Mouse (Mus musculus): ENCODE results near the gene Hrh1. TPM values are rescaled to one million over a fixed set of nuclear protein-coding genes. Genes with fewer than 3 reads are reported as not detected.

Hrh1 gene
- polyA plus RNA-seq, 1 experiment from 2014 or later = not detected

GRCm38 (mm10) chr6:114444976-114445375, 47.2 kb downstream of the Hrh1 start:
- Histone ChIP-seq H3K9ac (replicated peaks) (no peak overlapping the region), H3K27me3 (ENCODE audit: insufficient read depth, low read length) (no peaks in the 10 kb centered on the region), H3K36me3 (replicated peaks; ENCODE audit: insufficient read depth, low read length) (no peaks in the 10 kb centered on the region), H3K9me3 (ENCODE audit: low read length) (peaks cover under 1% of the 10 kb centered on the region; the same call in 1 of the 2 replicates), H3K4me2 (ENCODE audit: low read depth, low read length) (no peak overlapping the region), H3K4me1 (ENCODE audit: insufficient read depth) (no peaks in the 10 kb centered on the region), H3K27ac (ENCODE audit: low read depth) (no peak overlapping the region), H3K4me3 (ENCODE audit: low read depth, low read length) (no peak overlapping the region)
- no peak for DNase-seq
- 42% methylated on average over 3 of the region's 3 CpGs for WGBS (ENCODE audit: insufficient replicate concordance)
- no peak for ATAC-seq
- no peak for TF ChIP-seq EP300 (IDR thresholded peaks at IDR 0.05; ENCODE audit: low read depth)

GRCm38 (mm10) chr6:114448888-114449287, 51.2 kb downstream of the Hrh1 start:
- no peaks in the 10 kb centered on the region for H3K27me3 ChIP-seq (ENCODE audit: insufficient read depth, low read length)
- 57% methylated on average over 9 of the region's 9 CpGs for WGBS (ENCODE audit: insufficient replicate concordance)
- H3K9ac ChIP-seq (replicated peaks) = no peak overlapping the region
- DNase-seq = no peak
- H3K9me3 ChIP-seq (ENCODE audit: low read length) = no peaks in the 10 kb centered on the region
- no peak overlapping the region for H3K4me2 ChIP-seq (ENCODE audit: low read depth, low read length)
- no peak overlapping the region for H3K4me3 ChIP-seq (ENCODE audit: low read depth, low read length)
- H3K4me1 ChIP-seq (ENCODE audit: insufficient read depth) = no peaks in the 10 kb centered on the region
- TF ChIP-seq EP300 (IDR thresholded peaks at IDR 0.05; ENCODE audit: low read depth) (no peak), CTCF (IDR thresholded peaks at IDR 0.05; ENCODE audit: low read depth) (no peak)
- H3K27ac ChIP-seq (ENCODE audit: low read depth) = no peak overlapping the region
- no peaks in the 10 kb centered on the region for H3K36me3 ChIP-seq (replicated peaks; ENCODE audit: insufficient read depth, low read length)
- ATAC-seq = no peak

- Histone ChIP-seq H3K9ac (replicated peaks) (no peak overlapping the region), H3K4me2 (ENCODE audit: low read depth, low read length) (no peak overlapping the region), H3K4me3 (ENCODE audit: low read depth, low read length) (no peak overlapping the region), H3K36me3 (replicated peaks; ENCODE audit: insufficient read depth, low read length) (no peaks in the 10 kb centered on the region), H3K27me3 (ENCODE audit: insufficient read depth, low read length) (no peaks in the 10 kb centered on the region), H3K4me1 (ENCODE audit: insufficient read depth) (no peaks in the 10 kb centered on the region), H3K27ac (ENCODE audit: low read depth) (no peak overlapping the region), H3K9me3 (ENCODE audit: low read length) (no peaks in the 10 kb centered on the region; the same call in 1 of the 2 replicates)
- TF ChIP-seq EP300 (IDR thresholded peaks at IDR 0.05; ENCODE audit: low read depth) = no peak
- TF ChIP-seq CTCF (IDR thresholded peaks at IDR 0.05; ENCODE audit: low read depth) = no peak
- ATAC-seq (no peak), DNase-seq (no peak)
- WGBS (ENCODE audit: insufficient replicate concordance) = 78% methylated on average over 4 of the region's 4 CpGs
Measured at GRCm38 (mm10) chr6:114455267-114455666, 57.5 kb downstream of the Hrh1 start.

GRCm38 (mm10) chr6:114456255-114457042, 58.7 kb downstream of the Hrh1 start:
- DNase-seq (no peak), ATAC-seq (no peak)
- no peak overlapping the region for H3K27ac ChIP-seq (ENCODE audit: low read depth)
- H3K36me3 ChIP-seq (replicated peaks; ENCODE audit: insufficient read depth, low read length) = no peaks in the 10 kb centered on the region
- no peaks in the 10 kb centered on the region for H3K27me3 ChIP-seq (ENCODE audit: insufficient read depth, low read length)
- H3K9me3 ChIP-seq (ENCODE audit: low read length) = no peaks in the 10 kb centered on the region; the same call in 1 of the 2 replicates
- H3K9ac ChIP-seq (replicated peaks) = no peak overlapping the region
- H3K4me2 ChIP-seq (ENCODE audit: low read depth, low read length) = no peak overlapping the region
- no peaks in the 10 kb centered on the region for H3K4me1 ChIP-seq (ENCODE audit: insufficient read depth)
- TF ChIP-seq EP300 (IDR thresholded peaks at IDR 0.05; ENCODE audit: low read depth) (no peak), CTCF (IDR thresholded peaks at IDR 0.05; ENCODE audit: low read depth) (no peak)
- H3K4me3 ChIP-seq (ENCODE audit: low read depth, low read length) = no peak overlapping the region
- WGBS (ENCODE audit: insufficient replicate concordance) = 58% methylated on average over 12 of the region's 12 CpGs

- DNase-seq = no peak
- ATAC-seq = peak; percentile 4; the same call in 1 of the 2 replicates
- Histone ChIP-seq H3K9me3 (ENCODE audit: low read length) (no peaks in the 10 kb centered on the region; the same call in 1 of the 2 replicates), H3K4me1 (ENCODE audit: insufficient read depth) (no peaks in the 10 kb centered on the region), H3K27me3 (ENCODE audit: insufficient read depth, low read length) (no peaks in the 10 kb centered on the region), H3K4me3 (ENCODE audit: low read depth, low read length) (no peak overlapping the region), H3K9ac (replicated peaks) (no peak overlapping the region), H3K36me3 (replicated peaks; ENCODE audit: insufficient read depth, low read length) (no peaks in the 10 kb centered on the region), H3K4me2 (ENCODE audit: low read depth, low read length) (no peak overlapping the region), H3K27ac (ENCODE audit: low read depth) (no peak overlapping the region)
- TF ChIP-seq EP300 (IDR thresholded peaks at IDR 0.05; ENCODE audit: low read depth) (no peak), CTCF (IDR thresholded peaks at IDR 0.05; ENCODE audit: low read depth) (no peak)
- 41% methylated on average over 3 of the region's 3 CpGs for WGBS (ENCODE audit: insufficient replicate concordance)
Measured at GRCm38 (mm10) chr6:114457299-114457698, 59.6 kb downstream of the Hrh1 start.

- H3K36me3 ChIP-seq (replicated peaks; ENCODE audit: insufficient read depth, low read length) = no peaks in the 10 kb centered on the region
- H3K4me3 ChIP-seq (ENCODE audit: low read depth, low read length) = no peak overlapping the region
- no peaks in the 10 kb centered on the region for H3K27me3 ChIP-seq (ENCODE audit: insufficient read depth, low read length)
- ATAC-seq (peak; percentile 56), DNase-seq (peak; percentile 21)
- no peak overlapping the region for H3K9ac ChIP-seq (replicated peaks)
- no peaks in the 10 kb centered on the region; the same call in 1 of the 2 replicates for H3K9me3 ChIP-seq (ENCODE audit: low read length)
- TF ChIP-seq EP300 (IDR thresholded peaks at IDR 0.05; ENCODE audit: low read depth) (no peak), CTCF (IDR thresholded peaks at IDR 0.05; ENCODE audit: low read depth) (no peak)
- WGBS (ENCODE audit: insufficient replicate concordance) = 60% methylated on average over 5 of the region's 5 CpGs
- no peak overlapping the region for H3K4me2 ChIP-seq (ENCODE audit: low read depth, low read length)
- H3K4me1 ChIP-seq (ENCODE audit: insufficient read depth) = no peaks in the 10 kb centered on the region
- H3K27ac ChIP-seq (ENCODE audit: low read depth) = no peak overlapping the region
Measured at GRCm38 (mm10) chr6:114458191-114458590, 60.5 kb downstream of the Hrh1 start.
